Mouse (Mus musculus): Measurements from ENCODE around the gene Shroom2. TPM values are rescaled to one million over a fixed set of nuclear protein-coding genes. Genes with fewer than 3 reads are reported as not detected.
"Not testable (repeated sequence)": the region's sequence is repeated elsewhere in the genome, so short reads cannot be mapped to it uniquely, and the experiment has no call there.

Gene Shroom2
- total RNA-seq (2014; fragmentation: Nextera tagmentation) = 0.06 TPM in 1 of 2 replicates, not detected in the other
- total RNA-seq (2017) = 0.52 and 0.77 TPM in 2 replicates

GRCm38 (mm10) chrX:152768891-152769599 lies at the start of gene Shroom2:
Gene Shroom2 (minus strand): TSS chrX:152769465.
- peak; percentile 5; the same call in 1 of the 2 replicates for ATAC-seq (replicated peaks; ENCODE audit: poor library complexity, severe bottlenecking)

DNA sequence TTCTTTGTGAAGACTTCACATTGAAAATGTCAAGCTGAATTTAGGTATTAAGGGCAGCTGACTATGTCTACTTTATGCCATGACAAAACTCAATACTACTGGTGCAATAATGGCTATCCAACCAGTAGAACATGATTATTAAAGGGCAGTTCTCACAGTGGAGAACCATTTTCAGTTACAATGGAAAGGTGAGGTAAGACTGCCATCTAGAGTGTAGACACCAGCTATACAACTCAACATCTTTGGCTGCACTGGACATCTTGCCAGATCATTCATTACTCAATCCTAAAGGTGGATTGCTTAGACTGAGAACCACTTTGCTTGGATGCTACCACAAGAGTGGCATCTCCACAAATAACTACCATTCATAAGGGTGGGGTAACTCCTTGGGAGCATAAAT lies 49.7 kb upstream of the Shroom2 start:
- ATAC-seq (replicated peaks; ENCODE audit: poor library complexity, severe bottlenecking) = no peak

- no peak for ATAC-seq (replicated peaks; ENCODE audit: poor library complexity, severe bottlenecking)
Measured at GRCm38 (mm10) chrX:152813339-152813738, 44.1 kb upstream of the Shroom2 start.

DNA sequence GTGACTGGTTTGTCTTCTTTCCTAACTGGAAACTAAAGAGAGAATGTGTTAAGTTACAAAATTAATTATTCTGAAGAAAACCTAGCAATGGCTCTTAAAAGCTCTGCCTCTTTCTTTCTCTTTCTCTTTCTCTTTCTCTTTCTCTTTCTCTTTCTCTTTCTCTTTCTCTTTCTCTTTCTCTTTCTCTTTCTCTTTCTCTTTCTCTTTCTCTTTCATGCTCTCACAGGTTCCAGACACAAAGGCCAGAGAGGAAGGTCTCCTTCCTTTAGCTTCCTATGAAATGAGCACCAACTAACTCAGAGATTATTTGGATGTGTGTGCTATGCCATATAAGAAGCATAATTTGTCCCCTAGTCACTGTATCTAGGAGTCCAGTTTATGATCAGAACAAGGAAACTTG lies 36.1 kb upstream of the Shroom2 start:
- no peak for ATAC-seq (replicated peaks; ENCODE audit: poor library complexity, severe bottlenecking)

- no peak for ATAC-seq (replicated peaks; ENCODE audit: poor library complexity, severe bottlenecking)
Measured at GRCm38 (mm10) chrX:152788611-152789010, 19.3 kb upstream of the Shroom2 start.

DNA sequence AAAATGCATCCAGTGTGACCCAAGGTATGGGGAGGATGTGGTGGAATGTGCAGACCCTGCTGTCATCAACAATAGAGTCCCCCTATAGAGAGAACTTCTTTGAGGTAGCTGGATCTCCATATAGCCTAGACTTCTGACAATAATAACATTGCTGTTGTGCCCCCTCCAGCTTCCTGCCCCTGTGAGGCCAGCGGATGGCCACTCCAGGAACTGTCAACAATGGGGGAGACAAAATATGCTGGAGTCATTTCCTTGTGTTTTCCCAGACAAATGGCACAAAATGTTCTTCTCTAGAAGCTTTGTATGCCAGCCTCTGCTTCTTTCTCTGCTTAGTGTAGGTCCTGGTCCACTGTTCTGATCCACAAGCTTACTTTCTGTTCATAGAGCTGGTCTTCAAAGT lies 18.9 kb upstream of the Shroom2 start:
- ATAC-seq (replicated peaks; ENCODE audit: poor library complexity, severe bottlenecking) = no peak

- no peak for ATAC-seq (replicated peaks; ENCODE audit: poor library complexity, severe bottlenecking)
Measured at GRCm38 (mm10) chrX:152781720-152782403, 12.6 kb upstream of the Shroom2 start, which contains the start of gene Gpr143. Gene Gpr143 (plus strand): TSS chrX:152781921.

- ATAC-seq (replicated peaks; ENCODE audit: poor library complexity, severe bottlenecking) = peak; percentile 37
Measured at GRCm38 (mm10) chrX:152769600-152770157, 414 bp upstream of the Shroom2 start.

DNA sequence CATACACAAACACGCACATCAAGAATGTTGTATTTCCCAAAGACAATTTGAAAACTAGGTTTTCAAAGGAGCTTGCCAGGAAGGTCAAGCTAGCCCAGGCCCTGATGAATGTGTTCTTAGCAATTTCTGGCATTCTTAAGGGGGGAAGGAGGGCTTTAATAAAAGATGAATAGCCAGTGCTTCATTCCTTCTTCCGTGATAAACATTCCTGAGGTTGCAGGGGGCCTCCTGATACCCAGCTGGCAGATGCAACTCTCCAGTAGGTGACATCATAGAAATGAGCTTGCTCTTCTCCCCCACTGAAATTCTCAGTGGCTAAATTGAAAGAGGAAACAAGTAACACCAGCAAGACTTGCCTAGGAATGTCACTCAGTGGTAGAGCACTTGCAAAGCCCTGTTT lies 5.1 kb downstream of the Shroom2 start:
- ATAC-seq (replicated peaks; ENCODE audit: poor library complexity, severe bottlenecking) = no peak

- ATAC-seq (replicated peaks; ENCODE audit: poor library complexity, severe bottlenecking) = no peak
Measured at GRCm38 (mm10) chrX:152762855-152763254, 6.4 kb downstream of the Shroom2 start.

GRCm38 (mm10) chrX:152762437-152762836 lies 6.8 kb downstream of the Shroom2 start:
- ATAC-seq (replicated peaks; ENCODE audit: poor library complexity, severe bottlenecking) = no peak

- no peak for ATAC-seq (replicated peaks; ENCODE audit: poor library complexity, severe bottlenecking)
Measured at GRCm38 (mm10) chrX:152756293-152756692, 13.0 kb downstream of the Shroom2 start.

GRCm38 (mm10) chrX:152755819-152756218 lies 13.4 kb downstream of the Shroom2 start:
- ATAC-seq (replicated peaks; ENCODE audit: poor library complexity, severe bottlenecking) = no peak

- ATAC-seq (replicated peaks; ENCODE audit: poor library complexity, severe bottlenecking) = no peak
Measured at GRCm38 (mm10) chrX:152745925-152746324, 23.3 kb downstream of the Shroom2 start.

DNA sequence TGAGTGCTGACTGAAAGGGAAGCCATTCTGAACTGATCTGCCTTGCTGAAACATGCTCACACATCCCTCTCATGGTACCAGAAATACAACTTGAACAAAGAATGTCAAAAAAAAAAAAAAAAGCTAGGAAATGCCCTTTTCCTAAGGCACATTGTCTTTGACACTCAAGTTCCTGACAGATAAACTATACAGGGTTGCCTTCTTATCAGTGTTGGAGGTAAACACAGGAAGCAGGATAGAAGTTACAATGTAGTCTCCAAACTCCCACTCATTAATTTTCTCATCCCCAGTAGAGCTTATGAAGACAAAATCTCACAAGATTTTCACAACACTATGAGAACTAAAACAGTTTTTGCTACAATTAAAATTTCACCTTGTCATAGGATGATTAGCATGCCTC lies 25.6 kb downstream of the Shroom2 start:
- no peak for ATAC-seq (replicated peaks; ENCODE audit: poor library complexity, severe bottlenecking)

DNA sequence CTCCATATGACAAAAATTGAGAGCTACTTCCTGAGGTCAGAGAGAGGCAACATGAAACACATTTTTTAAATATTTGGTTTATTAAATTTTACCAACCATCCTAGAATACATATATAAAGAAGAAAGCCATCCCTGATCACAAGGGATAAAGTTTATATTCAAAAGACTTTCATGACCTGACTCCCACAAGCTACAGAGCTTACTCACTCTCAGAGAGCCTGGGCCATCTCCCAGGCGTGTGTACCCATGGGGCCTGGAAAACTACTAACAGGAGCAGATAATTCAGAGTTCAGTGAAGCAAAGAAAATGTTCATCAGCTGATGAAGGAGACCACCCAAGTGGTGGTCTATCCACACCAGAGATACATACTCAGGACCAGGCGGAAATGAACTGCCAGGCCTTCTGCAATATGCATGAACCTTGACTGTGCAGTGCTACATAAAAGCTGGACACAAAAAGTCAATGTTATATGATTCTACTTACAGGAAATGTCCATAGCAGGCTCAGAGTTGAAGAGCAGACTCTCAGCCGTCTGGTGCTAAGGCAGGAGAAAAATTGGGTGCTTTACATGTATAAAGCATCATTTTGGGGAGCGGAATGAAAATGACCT lies 30.4 kb downstream of the Shroom2 start:
- ATAC-seq (replicated peaks; ENCODE audit: poor library complexity, severe bottlenecking) = no peak

DNA sequence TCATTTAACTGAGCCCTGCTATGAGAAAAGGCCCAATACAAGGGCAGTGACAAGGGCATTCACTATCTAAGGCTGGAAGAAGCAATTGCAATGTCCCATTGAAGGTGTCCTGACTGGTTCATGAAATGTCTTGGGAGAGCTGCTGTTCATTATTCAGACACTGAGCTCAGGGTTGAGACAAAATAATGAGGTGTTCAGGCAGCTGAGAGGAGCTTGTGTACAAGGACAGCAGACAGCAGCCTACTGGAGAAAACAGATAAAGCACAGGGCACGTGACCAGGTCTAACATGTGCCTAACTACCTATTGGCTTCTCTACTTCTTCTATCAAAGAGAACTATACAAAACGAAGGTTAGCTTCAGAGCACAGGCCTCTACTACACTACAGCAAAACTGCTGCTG lies 31.1 kb downstream of the Shroom2 start:
- ATAC-seq (replicated peaks; ENCODE audit: poor library complexity, severe bottlenecking) = no peak

DNA sequence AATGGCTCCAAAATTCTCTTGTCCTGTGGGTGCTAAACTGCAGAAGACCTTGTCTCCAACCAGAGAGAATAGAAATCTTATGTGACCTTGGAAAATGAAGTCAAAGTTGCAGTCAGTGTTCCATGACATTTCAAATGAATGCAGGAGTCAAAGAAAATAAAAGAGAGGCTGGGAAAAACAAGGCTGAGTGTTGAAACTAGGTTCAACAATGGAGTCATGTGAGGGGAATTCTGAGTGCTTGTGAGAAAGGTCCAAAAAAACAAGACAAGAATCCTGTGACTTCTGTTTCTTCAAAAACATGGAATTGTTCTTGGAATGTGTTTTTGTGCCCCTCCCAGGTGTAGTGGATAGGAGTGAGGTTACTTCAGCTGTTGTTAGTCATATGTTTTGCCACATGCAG lies 34.0 kb downstream of the Shroom2 start:
- ATAC-seq (replicated peaks; ENCODE audit: poor library complexity, severe bottlenecking) = no peak

DNA sequence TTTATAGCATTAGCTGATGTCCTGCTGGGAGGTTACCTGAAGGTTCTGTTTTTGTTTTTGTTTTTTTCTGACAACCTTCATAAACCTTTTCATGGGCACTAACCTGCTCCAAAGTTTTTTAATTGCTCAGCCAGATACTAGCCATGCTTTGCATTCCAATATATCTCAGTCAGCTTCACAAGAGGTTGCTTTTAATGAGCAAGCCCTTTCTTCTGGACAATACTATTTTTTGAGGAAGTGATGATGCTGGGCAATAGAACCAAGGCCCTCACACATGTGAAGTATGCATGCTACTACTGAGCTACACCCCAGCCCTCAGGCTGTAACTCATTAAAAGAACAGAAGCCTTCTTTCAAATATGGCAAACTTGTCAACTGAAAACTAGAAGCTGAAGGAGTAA lies 52.6 kb downstream of the Shroom2 start:
- no peak for ATAC-seq (replicated peaks; ENCODE audit: poor library complexity, severe bottlenecking)

DNA sequence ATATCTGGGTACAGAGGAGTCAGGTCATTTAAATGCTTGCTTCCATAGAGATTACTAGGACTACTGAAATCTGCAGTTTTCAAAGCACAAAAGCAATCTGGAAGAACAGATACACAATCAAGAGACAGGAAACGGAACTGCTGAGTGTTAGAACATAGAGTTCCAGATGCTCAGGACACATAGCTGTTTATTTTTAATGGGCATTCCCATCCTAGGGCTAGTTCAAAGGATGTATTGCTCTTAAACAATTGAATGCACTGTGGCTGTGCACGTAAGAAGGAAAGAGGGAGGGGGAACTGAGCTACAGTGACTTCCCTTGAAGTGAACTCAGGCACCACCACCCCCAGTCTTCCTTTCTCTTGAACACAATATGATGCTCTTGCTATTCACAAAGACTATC lies 58.5 kb downstream of the Shroom2 start:
- ATAC-seq (replicated peaks; ENCODE audit: poor library complexity, severe bottlenecking) = not testable (repeated sequence)

DNA sequence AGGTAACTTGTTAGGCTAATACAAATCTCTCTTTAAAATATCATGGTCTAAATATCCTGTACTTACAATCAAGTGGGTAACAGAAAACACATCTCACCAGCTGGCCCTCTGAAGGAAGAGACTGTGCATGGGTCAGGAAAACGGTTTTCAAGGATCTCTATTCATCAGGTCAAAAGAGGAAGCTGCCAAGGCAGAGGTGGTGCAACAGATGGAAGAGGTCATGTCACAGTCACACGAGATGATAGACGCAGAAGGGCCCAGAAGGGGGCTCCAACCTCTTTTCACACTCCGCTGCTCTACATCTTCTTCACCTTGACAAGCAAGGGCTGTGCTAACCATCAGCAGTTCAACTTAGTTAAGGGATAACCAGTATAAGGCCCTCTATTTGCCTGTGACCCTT lies 60.9 kb downstream of the Shroom2 start:
- peak; percentile 63 for ATAC-seq (replicated peaks; ENCODE audit: poor library complexity, severe bottlenecking)

Measured in granulocyte monocyte progenitor cell, adult 5-6 weeks (primary cell).